Mouse (Mus musculus) hindbrain, embryonic 16.5 days (tissue): ENCODE results near the gene Atf6. TPM values are rescaled to one million over a fixed set of nuclear protein-coding genes. Genes with fewer than 3 reads are reported as not detected.

Source experiments
- ATAC-seq: fragments of 200-750 bp; cut with Nextera tagmentation; 2 replicates; pipeline ENCODE4 v1.8.0; 2017; ENCODE audit warnings: moderate TSS enrichment, moderate library complexity
- H3K27ac ChIP-seq: fragments of 300-500 bp; sonication (generic); 2 replicates; pipeline ENCODE4 v1.5.1; 2014; ENCODE audit warnings: low read depth, mild to moderate bottlenecking, control low read depth, low read length, moderate library complexity
- H3K27me3 ChIP-seq: fragments of 300-500 bp; sonication (generic); replicated peaks from 2 replicates; pipeline ENCODE4 v1.6.1; 2014; ENCODE audit warnings: low read length; ENCODE audit not compliant: control insufficient read depth, insufficient read depth
- H3K36me3 ChIP-seq: fragments of 300-500 bp; sonication (generic); 2 replicates; pipeline ENCODE4 v1.6.1; 2014; ENCODE audit warnings: mild to moderate bottlenecking, low read length, moderate library complexity, mixed read lengths; ENCODE audit not compliant: control insufficient read depth, insufficient read depth
- H3K4me1 ChIP-seq: fragments of 300-500 bp; sonication (generic); 2 replicates; pipeline ENCODE4 v1.6.1; 2014; ENCODE audit warnings: low read depth, low read length; ENCODE audit not compliant: control insufficient read depth, insufficient read depth
- H3K4me2 ChIP-seq: fragments of 300-500 bp; sonication (generic); 2 replicates; pipeline ENCODE4 v1.6.1; 2014; ENCODE audit warnings: mild to moderate bottlenecking, low read length, control low read depth, moderate library complexity
- H3K4me3 ChIP-seq: fragments of 300-500 bp; sonication (generic); 2 replicates; pipeline ENCODE4 v1.5.1; 2014; ENCODE audit warnings: mild to moderate bottlenecking, low read length, control low read depth, moderate library complexity
- H3K9ac ChIP-seq: fragments of 300-500 bp; sonication (generic); 2 replicates; pipeline ENCODE4 v1.6.1; 2014; ENCODE audit warnings: low read depth, mild to moderate bottlenecking, control low read depth, low read length, moderate library complexity
- H3K9me3 ChIP-seq: fragments of 300-500 bp; sonication (generic); 2 replicates; pipeline ENCODE4 v1.6.1; 2014; ENCODE audit warnings: mild to moderate bottlenecking, low read length, moderate library complexity; ENCODE audit not compliant: control insufficient read depth
- WGBS: fragments of 180-500 bp; shearing (Covaris S2); extraction: QIAGEN DNeasy Blood & Tissue Kit; methylation state at CpG from one replicate; pipeline ENCODE4 v1.1.7; 2014; 5-methylcytosine and 5-hydroxymethylcytosine counted together
- polyA plus RNA-seq: library from polyadenylated mRNA; unstranded; fragments of >200 nt; fragmentation: Nextera tagmentation; extraction: Ambion mirVana; gene quantifications from 2 replicates; pipeline ENCODE4 v1.2.1, GENCODE M21; 2015

Atf6 gene
- polyA plus RNA-seq, 1 experiment from 2014 or later, result 6.5 TPM

DNA sequence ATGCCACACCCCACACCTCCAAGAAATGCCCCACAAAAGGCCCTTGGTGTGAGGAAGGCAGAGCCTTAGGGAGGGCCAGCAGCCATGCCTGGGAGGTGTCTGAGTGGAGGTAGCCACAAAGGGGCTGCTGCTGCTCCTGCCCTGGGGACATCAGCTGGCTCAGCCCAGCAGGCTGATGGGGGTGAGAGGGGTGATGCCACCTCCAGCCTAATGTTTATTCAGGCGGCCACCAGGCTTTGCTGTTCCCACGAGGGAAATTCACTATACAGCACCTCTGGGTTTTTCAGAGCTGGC, 210.4 kb downstream of the Atf6 start:
- no peak overlapping the region for H3K4me3 ChIP-seq
- H3K9ac ChIP-seq, result no peak overlapping the region
- no peak overlapping the region for H3K4me2 ChIP-seq
- no peaks in the 10 kb centered on the region for H3K27me3 ChIP-seq
- no peak for ATAC-seq
- no peaks in the 10 kb centered on the region for H3K36me3 ChIP-seq
- WGBS, result 41% methylated on average over 2 of the region's 2 CpGs
- no peaks in the 10 kb centered on the region for H3K9me3 ChIP-seq
- no peaks in the 10 kb centered on the region; the same call in 1 of the 2 replicates for H3K4me1 ChIP-seq
- H3K27ac ChIP-seq, result no peak overlapping the region

DNA sequence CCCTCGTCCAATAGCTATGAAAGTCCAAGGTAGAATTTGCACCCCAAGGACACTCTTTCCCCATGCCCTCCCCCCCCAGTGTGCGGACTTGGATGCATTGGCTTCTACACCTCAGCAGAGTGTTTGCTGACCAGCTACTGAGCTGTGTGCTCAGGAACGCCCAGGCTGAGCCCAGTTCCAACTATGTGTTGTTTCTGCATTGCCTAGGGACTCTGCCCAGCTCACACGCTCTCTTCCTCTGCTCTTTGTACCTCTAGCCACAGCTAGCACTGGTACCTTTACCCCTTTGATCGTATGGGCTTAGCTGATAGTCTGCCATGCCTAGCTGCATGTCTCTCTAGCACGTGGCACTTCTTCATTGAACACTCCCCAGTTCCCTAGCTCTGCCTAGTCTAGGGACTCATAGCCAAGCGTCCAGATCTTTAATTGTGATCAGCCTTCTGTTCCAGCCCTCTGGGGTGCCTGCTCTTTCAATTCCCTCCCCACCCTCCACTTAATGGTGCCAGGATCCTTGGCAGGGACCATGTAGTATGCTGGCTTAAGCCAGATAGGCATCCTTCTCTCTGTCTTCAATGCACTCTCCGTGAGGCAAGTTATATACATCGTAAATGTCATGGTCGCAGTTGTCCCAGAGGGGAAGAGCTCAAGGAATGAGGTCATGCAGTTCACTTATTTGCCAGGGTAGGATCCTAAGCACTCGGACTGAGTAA, 210.9 kb downstream of the Atf6 start:
- no peaks in the 10 kb centered on the region for H3K36me3 ChIP-seq
- H3K4me3 ChIP-seq, result no peak overlapping the region
- H3K4me1 ChIP-seq, result no peaks in the 10 kb centered on the region; the same call in 1 of the 2 replicates
- no peak overlapping the region for H3K4me2 ChIP-seq
- 72% methylated on average over 11 of the region's 11 CpGs for WGBS
- H3K9me3 ChIP-seq, result no peaks in the 10 kb centered on the region
- no peaks in the 10 kb centered on the region for H3K27me3 ChIP-seq
- no peak overlapping the region for H3K9ac ChIP-seq
- no peak for ATAC-seq
- H3K27ac ChIP-seq, result no peak overlapping the region

DNA sequence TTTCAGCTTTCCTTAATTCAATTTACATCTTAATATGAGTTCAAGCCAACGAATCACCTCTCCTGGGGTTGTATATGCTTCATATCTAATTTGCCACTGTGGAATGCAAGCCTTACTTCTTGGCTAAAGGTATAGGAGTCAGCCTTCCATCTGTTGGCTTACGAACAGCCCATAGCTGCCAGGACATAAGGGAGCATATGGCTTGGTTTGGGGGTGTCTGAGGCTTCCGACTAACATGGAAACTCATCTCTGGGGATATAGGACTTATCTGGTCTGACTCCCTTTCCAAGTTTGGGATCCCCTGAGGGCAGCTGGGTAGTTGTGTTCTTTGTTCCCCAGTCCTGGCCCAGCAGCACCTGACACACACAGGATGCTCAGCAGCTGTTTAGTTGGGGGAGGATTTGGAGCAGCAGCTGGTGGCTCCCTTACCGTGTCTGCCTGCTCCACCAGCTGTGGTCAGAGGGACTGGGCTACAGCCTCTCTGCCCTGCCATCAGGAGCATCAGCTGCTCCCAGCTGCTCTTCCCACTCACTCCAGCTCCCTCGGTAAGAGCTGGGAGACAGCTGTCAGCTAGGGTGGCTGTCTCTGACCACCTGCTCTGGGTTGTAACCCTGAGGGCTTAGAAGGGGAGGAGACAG, 212.2 kb downstream of the Atf6 start:
- Histone ChIP-seq H3K36me3 (no peaks in the 10 kb centered on the region), H3K27me3 (no peaks in the 10 kb centered on the region), H3K9ac (no peak overlapping the region), H3K4me2 (no peak overlapping the region), H3K27ac (no peak overlapping the region), H3K9me3 (no peaks in the 10 kb centered on the region), H3K4me3 (no peak overlapping the region), H3K4me1 (no peaks in the 10 kb centered on the region; the same call in 1 of the 2 replicates)
- peak; percentile 60 for ATAC-seq
- 48% methylated on average over 5 of the region's 5 CpGs for WGBS

Other genes starting within 250 kb of the Atf6 start
- 4.4 and 7.0 TPM in 2 replicates for gene Olfml2b, start 223.2 kb downstream of the Atf6 start, polyA plus RNA-seq
- gene Gm26620, start 17.3 kb upstream of the Atf6 start, polyA plus RNA-seq, result 0.59 and 1.3 TPM in 2 replicates
- 44.0 and 47.0 TPM in 2 replicates for gene Dusp12, start 17.8 kb upstream of the Atf6 start, polyA plus RNA-seq
- 1.1 and 1.2 TPM in 2 replicates for gene Fcrlb, start 45.2 kb upstream of the Atf6 start, polyA plus RNA-seq
- not detected in 2 replicates for gene Fcrla, start 59.8 kb upstream of the Atf6 start, polyA plus RNA-seq
- 1.6 and 2.3 TPM in 2 replicates for gene Fcgr2b, start 108.8 kb upstream of the Atf6 start, polyA plus RNA-seq
- gene Fcgr4, start 151.1 kb upstream of the Atf6 start, polyA plus RNA-seq, result 0.20 and 0.40 TPM in 2 replicates
- gene Fcgr3, start 197.2 kb upstream of the Atf6 start, polyA plus RNA-seq, result 9.8 and 11.5 TPM in 2 replicates
- 11.6 and 11.8 TPM in 2 replicates for gene Cfap126, start 246.1 kb upstream of the Atf6 start, polyA plus RNA-seq